In genomic region chr2:128416416-128416815, GRCm38 (mm10) we compare ENCODE assay signal across 20 mouse cellular contexts.
"Had no signal": no experiment of that assay in that cellular context is flagged by ENCODE, and none has a peak within 500 bp of the region (broad histone marks: within the 10 kb centered on the region; RNA-seq: fewer than 3 reads in every experiment).

No protein-coding gene starts in this region.

- H3K27ac ChIP-seq: liver, embryonic 15.5 days; midbrain, embryonic 10.5 days; midbrain, embryonic 12.5 days; neural tube, embryonic 13.5 days; neural tube, embryonic 15.5 days had no signal

- DNase-seq: lung, adult 18-20 months; lung, embryonic 14.5 days; lung, postnatal 10 days; lung, postnatal 4 days; midbrain, embryonic 14.5 days; retina, postnatal 1 day; right cerebral cortex, adult 18-20 months; right cerebral cortex, postnatal 25 days; right cerebral cortex, postnatal 4 days; spleen, adult 18-20 months; thymus, adult 2 months; thymus, postnatal 25 days; thymus, postnatal 4 days had no signal

- H3K4me1 ChIP-seq: midbrain, embryonic 12.5 days had no signal

- H3K27me3 ChIP-seq: liver, embryonic 15.5 days; midbrain, embryonic 12.5 days; neural tube, embryonic 15.5 days had no signal

- H3K36me3 ChIP-seq: liver, embryonic 15.5 days; midbrain, embryonic 10.5 days; midbrain, embryonic 12.5 days; neural tube, embryonic 13.5 days; neural tube, embryonic 15.5 days had no signal

- H3K4me3 ChIP-seq: liver, embryonic 15.5 days; midbrain, embryonic 10.5 days; midbrain, embryonic 12.5 days; myocyte; neural tube, embryonic 13.5 days; neural tube, embryonic 15.5 days had no signal

- H3K9me3 ChIP-seq: liver, embryonic 15.5 days; midbrain, embryonic 10.5 days; midbrain, embryonic 12.5 days; neural tube, embryonic 13.5 days; neural tube, embryonic 15.5 days had no signal

- ATAC-seq: midbrain, embryonic 16.5 days had no signal

- H3K9ac ChIP-seq: liver, embryonic 15.5 days; lung, embryonic 14.5 days; midbrain, embryonic 12.5 days; neural tube, embryonic 13.5 days; neural tube, embryonic 15.5 days had no signal

- H3K4me2 ChIP-seq: liver, embryonic 15.5 days; lung, embryonic 14.5 days; midbrain, embryonic 12.5 days; neural tube, embryonic 13.5 days; neural tube, embryonic 15.5 days had no signal
